Mouse (Mus musculus) spleen, adult 2 months (tissue): ENCODE data around the gene Foxc2.
A peak's percentile ranks its signal among the peaks of the same experiment; 100 is the strongest.

Experiments used
- CTCF ChIP-seq: fragments of 200-500 bp; IDR thresholded peaks from 2 replicates; pipeline ENCODE4 v1.5.1; 2011; ENCODE audit warnings: mild to moderate bottlenecking, inconsistent platforms; ENCODE audit not compliant: insufficient read depth, insufficient read length, insufficient replicate concordance; ENCODE audit errors: extremely low read depth
- POLR2A ChIP-seq: fragments of 200-500 bp; IDR thresholded peaks from 2 replicates; pipeline ENCODE4 v1.6.1; 2011; ENCODE audit warnings: low read depth, low read length, inconsistent platforms

DNA sequence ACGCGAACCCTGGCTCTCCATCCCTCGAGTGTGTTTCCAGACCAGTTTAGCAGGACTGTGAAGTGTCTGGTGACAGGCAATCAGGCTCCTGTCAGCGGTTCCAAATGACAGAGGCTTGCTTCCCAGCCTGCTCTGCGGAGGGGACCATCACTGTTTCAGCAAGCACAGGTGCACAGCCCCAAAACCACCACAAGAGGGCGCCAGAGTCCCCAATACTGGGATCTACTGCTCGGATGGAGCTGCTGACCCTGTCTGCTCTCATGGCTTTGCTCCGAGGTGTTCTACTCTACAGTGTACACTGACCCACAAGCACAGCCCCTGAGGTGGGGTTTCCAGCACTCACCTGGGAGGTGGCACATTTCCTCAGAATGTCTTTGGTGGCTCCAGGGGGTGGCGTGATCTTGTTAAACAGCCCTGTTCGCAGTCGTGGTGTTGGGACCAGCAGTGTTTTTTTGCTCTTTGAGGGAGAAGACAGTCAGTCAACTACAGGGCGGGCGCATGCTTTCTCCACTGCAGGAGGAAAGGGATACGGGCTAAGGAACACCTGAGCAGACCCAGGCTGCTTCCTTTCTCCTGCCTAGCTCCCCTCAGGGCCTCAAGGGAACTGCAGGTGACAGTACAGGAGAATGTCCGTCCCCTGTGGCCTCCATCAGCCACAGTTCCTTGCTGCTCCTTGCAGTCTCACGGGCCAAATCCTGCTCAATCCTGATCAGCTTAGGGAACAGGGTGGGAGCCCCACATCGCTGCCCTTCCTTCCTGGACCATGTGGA is 11.7 kb upstream of the Foxc2 start:
- TF ChIP-seq POLR2A (no peak), CTCF (peak; percentile 96)
